Mouse (Mus musculus) neural tube, embryonic 13.5 days (tissue): ENCODE measurements around the gene Srsf9. TPM values are rescaled to one million over a fixed set of nuclear protein-coding genes. Genes with fewer than 3 reads are reported as not detected.

ENCODE experiments used
- polyA plus RNA-seq: library from polyadenylated mRNA; unstranded; fragments of >200 nt; fragmentation: Nextera tagmentation; extraction: Ambion mirVana; gene quantifications from 2 replicates; pipeline ENCODE4 v1.2.1, GENCODE M21; 2015

Srsf9 gene
- polyA plus RNA-seq, 1 experiment from 2014 or later = 170 TPM

Other genes starting within 250 kb of the Srsf9 start
- gene Gm10401, start 228.9 kb upstream of the Srsf9 start, polyA plus RNA-seq = 32.8 and 33.7 TPM in 2 replicates
- gene Acads, start 207.8 kb upstream of the Srsf9 start, polyA plus RNA-seq = 29.1 and 30.6 TPM in 2 replicates
- 37.2 and 39.3 TPM in 2 replicates for gene Unc119b, start 192.2 kb upstream of the Srsf9 start, polyA plus RNA-seq
- gene Mlec, start 169.0 kb upstream of the Srsf9 start, polyA plus RNA-seq = 32.1 and 33.5 TPM in 2 replicates
- gene Cabp1, start 132.8 kb upstream of the Srsf9 start, polyA plus RNA-seq = 24.3 and 27.7 TPM in 2 replicates
- 123 and 138 TPM in 2 replicates for gene Pop5, start 91.3 kb upstream of the Srsf9 start, polyA plus RNA-seq
- gene Rnf10, start 54.3 kb upstream of the Srsf9 start, polyA plus RNA-seq = 185 and 190 TPM in 2 replicates
- 49.9 and 58.7 TPM in 2 replicates for gene Coq5, start 47.5 kb upstream of the Srsf9 start, polyA plus RNA-seq
- 1,475 and 1,543 TPM in 2 replicates for gene Dynll1, start 26.2 kb upstream of the Srsf9 start, polyA plus RNA-seq
- 36.7 and 41.1 TPM in 2 replicates for gene Gatc, start 14.0 kb downstream of the Srsf9 start, polyA plus RNA-seq
- gene Triap1, start 14.0 kb downstream of the Srsf9 start, polyA plus RNA-seq = 49.7 and 54.8 TPM in 2 replicates
- gene Cox6a1, start 21.8 kb downstream of the Srsf9 start, polyA plus RNA-seq = 1,130 and 1,174 TPM in 2 replicates
- 66.5 and 66.7 TPM in 2 replicates for gene Msi1, start 102.4 kb downstream of the Srsf9 start, polyA plus RNA-seq
- 0.95 TPM in 1 of 2 replicates, not detected in the other for gene Pla2g1b, start 139.1 kb downstream of the Srsf9 start, polyA plus RNA-seq
- gene Sirt4, start 157.5 kb downstream of the Srsf9 start, polyA plus RNA-seq = 26.8 and 33.0 TPM in 2 replicates
- 26.5 and 26.6 TPM in 2 replicates for gene Pxn, start 179.5 kb downstream of the Srsf9 start, polyA plus RNA-seq
- 767 and 869 TPM in 2 replicates for gene Rplp0, start 232.3 kb downstream of the Srsf9 start, polyA plus RNA-seq
- 36.5 and 39.3 TPM in 2 replicates for gene Gcn1l1, start 238.1 kb downstream of the Srsf9 start, polyA plus RNA-seq